Mouse (Mus musculus): ENCODE data around the gene Aacs. TPM values are rescaled to one million over a fixed set of nuclear protein-coding genes. Genes with fewer than 3 reads are reported as not detected.

Gene Aacs
- polyA plus RNA-seq, 1 experiment from 2014 or later, result 63.6 TPM

DNA sequence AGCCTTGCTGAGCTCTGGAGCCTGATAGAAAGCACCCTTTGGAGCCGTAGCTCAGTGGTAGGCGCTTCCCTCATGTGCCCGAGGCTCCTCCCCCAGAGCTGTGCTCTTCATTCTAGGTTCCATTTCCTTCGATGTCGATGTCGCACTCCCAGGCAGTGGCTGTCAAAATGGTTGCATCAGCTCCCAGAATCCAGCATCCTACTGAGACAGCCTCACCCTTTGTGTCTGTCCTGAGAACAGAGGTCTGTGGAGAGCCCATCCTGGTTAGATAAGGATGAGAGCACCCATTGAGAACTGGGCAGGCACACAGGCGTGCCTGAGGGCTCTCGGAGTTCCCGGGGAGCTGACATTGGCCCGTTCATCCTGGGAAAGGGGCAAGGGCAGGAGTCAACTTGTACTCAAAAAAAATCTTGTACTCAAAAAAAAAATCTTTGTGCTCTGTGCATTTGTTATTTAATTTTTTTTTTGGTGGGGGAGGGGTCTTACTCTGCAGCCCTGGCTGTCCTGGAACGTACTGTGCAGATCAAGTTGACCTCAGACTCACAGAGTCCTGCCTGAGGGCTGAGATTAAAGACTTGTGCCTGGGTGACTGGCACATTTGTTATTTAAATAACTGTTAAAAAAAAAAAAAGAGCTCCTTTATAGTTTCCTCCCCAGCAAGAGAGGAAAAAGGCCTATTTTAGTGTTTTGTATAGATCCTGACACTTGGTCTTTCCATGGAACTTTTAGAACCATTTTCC, 74.3 kb downstream of the Aacs start:
- Histone ChIP-seq H3K4me1 (ENCODE audit: control insufficient read depth, insufficient read depth, low read length) (peaks cover 12% of the 10 kb centered on the region; the same call in 1 of the 2 replicates), H3K27me3 (ENCODE audit: control insufficient read depth, insufficient read depth, low read length) (no peaks in the 10 kb centered on the region), H3K27ac (replicated peaks; ENCODE audit: low read depth, low read length) (no peak overlapping the region), H3K9me3 (ENCODE audit: control insufficient read depth, low read length) (peaks cover 4% of the 10 kb centered on the region; the same call in 1 of the 2 replicates), H3K9ac (replicated peaks; ENCODE audit: low read length) (no peak overlapping the region), H3K36me3 (ENCODE audit: control insufficient read depth, insufficient read depth, low read length) (no peaks in the 10 kb centered on the region), H3K4me3 (replicated peaks; ENCODE audit: low read depth, low read length) (no peak overlapping the region), H3K4me2 (ENCODE audit: low read length) (peak overlapping the region; percentile 17)
- ATAC-seq (ENCODE audit: low FRiP score, low TSS enrichment) (no peak), DNase-seq (peak; percentile 61)
- WGBS, result 6% methylated on average over 11 of the region's 11 CpGs

DNA sequence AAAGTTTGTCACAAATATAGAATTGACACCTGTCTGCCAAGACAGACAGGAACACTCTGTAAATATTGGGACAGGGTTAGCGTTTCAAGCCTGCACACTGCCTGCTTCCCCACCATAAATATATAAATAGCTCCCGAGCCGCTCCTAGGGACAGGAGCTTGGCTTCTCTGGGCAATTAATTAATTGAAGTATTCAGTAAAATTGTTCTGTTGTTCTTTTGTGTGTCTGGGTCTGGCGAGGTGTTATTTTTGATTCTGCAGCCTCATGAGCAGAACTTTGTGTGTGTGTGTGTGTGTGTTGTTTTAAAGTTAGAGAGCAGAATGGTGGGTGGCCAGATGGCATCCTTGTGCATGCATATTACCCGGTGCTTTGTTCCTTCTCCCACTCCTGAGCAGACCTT, 80.1 kb downstream of the Aacs start:
- no peaks in the 10 kb centered on the region for H3K27me3 ChIP-seq (ENCODE audit: control insufficient read depth, insufficient read depth, low read length)
- no peaks in the 10 kb centered on the region for H3K36me3 ChIP-seq (ENCODE audit: control insufficient read depth, insufficient read depth, low read length)
- DNase-seq (no peak), ATAC-seq (ENCODE audit: low FRiP score, low TSS enrichment) (no peak)
- WGBS, result 82% methylated on average over 5 of the region's 5 CpGs
- no peak overlapping the region for H3K4me2 ChIP-seq (ENCODE audit: low read length)
- H3K4me3 ChIP-seq (replicated peaks; ENCODE audit: low read depth, low read length), result no peak overlapping the region
- no peak overlapping the region for H3K9ac ChIP-seq (replicated peaks; ENCODE audit: low read length)
- no peak overlapping the region for H3K27ac ChIP-seq (replicated peaks; ENCODE audit: low read depth, low read length)
- no peaks in the 10 kb centered on the region for H3K9me3 ChIP-seq (ENCODE audit: control insufficient read depth, low read length)
- no peaks in the 10 kb centered on the region for H3K4me1 ChIP-seq (ENCODE audit: control insufficient read depth, insufficient read depth, low read length)

DNA sequence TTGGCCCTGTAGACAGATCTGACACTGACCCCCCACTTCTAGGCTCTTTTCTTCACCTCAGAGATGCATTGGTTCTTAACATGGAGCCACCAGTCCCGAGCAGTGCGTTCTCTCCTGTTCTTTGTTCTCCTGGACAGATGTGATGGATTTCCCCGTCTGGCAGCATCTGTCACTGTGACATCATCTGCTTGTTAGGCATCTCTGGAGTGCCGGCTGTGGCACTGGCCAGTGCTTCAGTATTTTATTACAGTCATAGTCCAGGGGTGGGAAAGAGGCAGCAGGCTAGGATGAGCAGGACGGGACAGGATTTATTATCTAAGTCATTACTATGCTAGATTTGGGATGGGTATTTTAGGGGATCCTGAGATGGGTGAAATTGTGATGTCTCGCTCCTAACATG, 87.9 kb downstream of the Aacs start:
- Histone ChIP-seq H3K4me2 (ENCODE audit: low read length) (no peak overlapping the region), H3K27me3 (ENCODE audit: control insufficient read depth, insufficient read depth, low read length) (no peaks in the 10 kb centered on the region), H3K27ac (replicated peaks; ENCODE audit: low read depth, low read length) (no peak overlapping the region), H3K36me3 (ENCODE audit: control insufficient read depth, insufficient read depth, low read length) (no peaks in the 10 kb centered on the region), H3K9ac (replicated peaks; ENCODE audit: low read length) (no peak overlapping the region), H3K4me3 (replicated peaks; ENCODE audit: low read depth, low read length) (no peak overlapping the region), H3K9me3 (ENCODE audit: control insufficient read depth, low read length) (no peaks in the 10 kb centered on the region), H3K4me1 (ENCODE audit: control insufficient read depth, insufficient read depth, low read length) (no peaks in the 10 kb centered on the region)
- 47% methylated on average over 6 of the region's 6 CpGs for WGBS
- ATAC-seq (ENCODE audit: low FRiP score, low TSS enrichment) (no peak), DNase-seq (no peak)

DNA sequence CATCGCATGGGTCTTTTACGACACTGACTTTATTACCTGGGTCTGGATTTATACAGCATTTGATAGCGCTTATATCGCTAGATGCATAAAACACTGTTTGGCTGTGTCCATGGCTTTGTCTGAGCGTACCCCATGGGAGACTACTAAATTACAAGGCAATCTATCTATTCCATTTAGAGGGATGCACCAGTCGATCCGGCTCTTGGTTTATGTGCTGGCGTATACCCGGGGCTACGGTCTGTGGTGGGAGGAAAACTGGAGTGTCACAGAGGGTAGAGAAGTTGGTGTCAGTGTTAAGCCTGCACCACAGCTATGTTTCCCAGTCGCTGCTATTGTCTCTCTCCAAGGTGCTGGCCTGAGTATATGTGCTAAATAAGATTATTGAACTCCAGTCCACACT, 90.1 kb downstream of the Aacs start:
- Histone ChIP-seq H3K9me3 (ENCODE audit: control insufficient read depth, low read length) (no peaks in the 10 kb centered on the region), H3K4me3 (replicated peaks; ENCODE audit: low read depth, low read length) (no peak overlapping the region), H3K27me3 (ENCODE audit: control insufficient read depth, insufficient read depth, low read length) (no peaks in the 10 kb centered on the region), H3K36me3 (ENCODE audit: control insufficient read depth, insufficient read depth, low read length) (no peaks in the 10 kb centered on the region), H3K4me1 (ENCODE audit: control insufficient read depth, insufficient read depth, low read length) (no peaks in the 10 kb centered on the region), H3K27ac (replicated peaks; ENCODE audit: low read depth, low read length) (no peak overlapping the region), H3K4me2 (ENCODE audit: low read length) (no peak overlapping the region), H3K9ac (replicated peaks; ENCODE audit: low read length) (no peak overlapping the region)
- ATAC-seq (ENCODE audit: low FRiP score, low TSS enrichment), result no peak
- 83% methylated on average over 11 of the region's 11 CpGs for WGBS
- DNase-seq, result no peak

Small RNA genes within 50 kb of the gene (microRNA-seq; reads per million reads assigned to microRNA genes)
- gene Gm27551, result not detected

Other genes with a start within 250 kb of the Aacs start
- 22.8 and 26.8 TPM in 2 replicates for gene Scarb1, start 134.7 kb upstream of the Aacs start, polyA plus RNA-seq (2014; fragmentation: Nextera tagmentation; extraction: Ambion mirVana)
- 0.42 and 0.58 TPM in 2 replicates for gene Gm10382, start 86.5 kb upstream of the Aacs start, polyA plus RNA-seq (2014; fragmentation: Nextera tagmentation; extraction: Ambion mirVana)
- gene Ubc, start 85.6 kb upstream of the Aacs start, polyA plus RNA-seq (2014; fragmentation: Nextera tagmentation; extraction: Ambion mirVana), result 1,251 and 1,332 TPM in 2 replicates
- gene Dhx37, start 41.7 kb upstream of the Aacs start, polyA plus RNA-seq (2014; fragmentation: Nextera tagmentation; extraction: Ambion mirVana), result 8.5 and 9.8 TPM in 2 replicates
- 26.8 and 37.8 TPM in 2 replicates for gene Bri3bp, start 34.2 kb upstream of the Aacs start, polyA plus RNA-seq (2014; fragmentation: Nextera tagmentation; extraction: Ambion mirVana)
- 4.9 and 6.2 TPM in 2 replicates for gene Tmem132b, start 56.0 kb downstream of the Aacs start, polyA plus RNA-seq (2014; fragmentation: Nextera tagmentation; extraction: Ambion mirVana)

Data from midbrain, embryonic 14.5 days (tissue).